Mouse (Mus musculus) 3T3-L1 (cell line): ENCODE measurements around the gene Hpf1.

Source experiments
- DNase-seq: peaks from one replicate; pipeline ENCODE4 v3.0.0-alpha.2; 2015; ENCODE audit warnings: low read depth, low spot score

The Hpf1 gene

DNA sequence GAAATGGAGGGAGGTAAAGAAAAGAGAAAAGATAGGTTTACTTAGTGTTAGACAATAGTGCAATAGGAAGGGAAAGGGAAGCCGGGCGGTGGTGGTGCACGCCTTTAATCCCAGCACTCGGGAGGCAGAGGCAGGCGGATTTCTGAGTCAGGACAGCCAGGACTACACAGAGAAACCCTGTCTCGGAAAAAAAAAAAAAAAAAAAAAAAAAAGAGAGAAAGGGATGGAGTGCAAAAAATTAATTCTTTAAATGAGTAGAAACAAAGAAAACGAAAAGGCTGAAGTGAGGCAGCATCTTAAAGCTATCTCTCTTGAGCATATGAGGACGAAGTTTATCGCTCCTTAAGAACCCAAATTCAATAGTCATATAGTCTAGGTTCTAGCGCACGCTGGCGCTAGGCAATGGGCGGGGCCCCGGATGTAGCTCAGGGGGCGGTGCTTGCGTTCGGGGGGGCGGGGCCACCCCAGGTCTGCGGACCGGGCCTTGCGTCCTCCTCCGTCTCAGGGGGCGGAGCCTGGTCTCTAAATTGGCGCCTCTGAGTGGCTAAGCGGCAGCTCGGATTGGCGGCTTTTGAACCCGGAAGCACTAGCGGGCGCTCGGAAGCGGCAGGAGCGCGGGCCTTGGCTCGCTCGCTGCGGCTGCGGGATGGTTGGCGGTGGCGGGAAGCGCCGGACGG, at the start of gene Hpf1:
Gene Hpf1 (plus strand): TSS at position 576 of the 677 bp plus-strand sequence.
- DNase-seq = peak; percentile 98

DNA sequence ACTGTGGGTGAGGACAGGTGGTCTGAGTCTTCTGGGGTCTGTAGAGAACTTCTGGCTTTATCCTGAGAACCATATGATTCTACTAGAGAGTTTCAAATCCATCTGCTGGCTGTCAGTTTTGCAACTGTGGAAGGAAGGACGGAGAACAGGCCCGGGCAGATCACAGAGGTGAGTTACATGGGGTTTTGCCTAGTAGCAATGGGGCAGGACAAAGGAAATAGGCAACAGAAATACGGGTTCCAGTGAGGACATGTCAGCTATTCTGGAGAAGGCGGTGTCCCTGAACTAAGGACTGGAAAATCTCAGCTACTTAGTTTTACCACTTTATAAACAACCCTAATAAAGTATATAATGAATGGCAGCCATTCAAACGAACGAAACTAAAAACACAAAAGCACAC, 47.8 kb upstream of the Hpf1 start:
- no peak for DNase-seq

DNA sequence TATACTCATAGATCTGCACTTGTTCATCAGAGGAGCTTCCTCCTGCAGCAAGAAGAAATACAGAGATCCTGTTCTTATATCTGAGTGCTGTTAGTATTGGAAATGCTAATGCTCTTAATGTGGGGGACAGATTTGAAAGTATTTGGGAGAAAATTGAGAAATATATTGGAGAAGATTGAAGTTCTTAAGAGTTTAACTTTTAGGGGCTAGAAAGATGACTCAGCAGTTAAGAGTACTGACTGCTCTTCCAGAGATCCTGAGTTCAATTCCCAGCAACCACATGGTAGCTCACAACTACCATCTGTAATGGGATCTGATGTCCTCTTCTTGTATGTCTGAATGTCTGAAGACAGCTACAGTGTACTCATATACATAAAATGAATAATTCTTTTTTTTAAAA, 32.7 kb upstream of the Hpf1 start:
- no peak for DNase-seq

DNA sequence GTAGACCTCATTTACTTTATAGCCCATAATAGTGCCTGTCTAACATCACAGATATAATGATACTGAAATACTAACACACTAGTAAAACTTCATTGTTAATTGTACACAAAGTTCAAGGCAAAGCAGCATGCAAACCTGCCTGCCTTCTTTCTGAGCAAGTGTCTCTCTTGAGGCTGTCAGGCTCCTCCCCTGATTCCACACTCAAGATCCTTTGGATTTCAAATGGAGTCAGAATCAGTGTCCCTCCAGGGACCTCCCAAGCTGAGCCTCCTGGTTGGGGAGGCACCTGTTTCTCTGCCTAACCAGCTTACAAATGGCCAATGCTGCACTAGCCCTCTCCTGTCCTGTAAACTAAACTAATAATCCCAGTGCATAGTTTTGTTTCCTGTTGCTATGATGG, 32.1 kb upstream of the Hpf1 start:
- DNase-seq = no peak

DNA sequence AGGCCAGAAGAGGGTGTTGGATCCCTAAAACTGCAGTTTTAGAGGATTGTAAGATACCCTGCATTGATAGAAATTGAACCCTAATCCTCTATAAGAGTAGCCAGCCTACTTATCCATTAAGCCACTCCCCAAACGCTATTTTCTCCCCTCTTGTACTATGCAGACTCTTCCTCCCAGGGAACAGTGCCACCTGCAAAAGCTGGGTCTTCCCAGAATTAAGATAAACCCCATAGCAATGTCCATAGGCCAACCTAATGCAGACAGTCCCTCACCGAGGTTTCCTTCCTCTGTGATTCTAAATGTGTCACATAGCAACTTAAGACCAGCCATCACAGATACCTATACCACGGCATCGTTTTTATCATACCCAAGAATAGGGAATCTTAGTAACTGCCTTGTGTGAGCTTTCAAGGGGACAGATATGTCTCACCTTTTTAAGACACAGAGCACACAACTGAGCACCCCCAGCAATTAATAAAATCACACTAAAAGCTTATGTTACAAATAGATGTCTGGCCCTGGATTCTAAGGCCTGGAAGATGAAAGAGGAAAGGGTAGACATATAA, 31.2 kb upstream of the Hpf1 start:
- DNase-seq = no peak

DNA sequence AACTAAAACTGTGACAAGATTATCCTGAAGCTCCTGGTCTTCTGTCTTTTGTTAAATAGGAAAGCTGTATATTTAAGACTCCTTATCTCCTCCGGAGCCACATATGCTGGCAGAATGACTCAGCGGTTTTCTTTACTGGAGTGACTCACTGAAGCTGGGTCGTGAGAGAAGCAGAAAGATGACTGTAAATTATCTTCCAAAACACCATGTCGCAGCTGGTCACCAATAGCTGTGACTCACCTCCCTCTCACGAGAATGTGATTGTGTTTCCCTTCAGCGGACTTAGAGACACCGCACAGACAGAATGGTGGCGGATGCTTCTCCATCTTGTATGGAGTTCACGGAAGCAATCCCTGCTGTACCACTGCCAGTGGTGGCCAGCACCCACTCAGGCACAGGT, 30.6 kb upstream of the Hpf1 start:
- peak; percentile 94 for DNase-seq

DNA sequence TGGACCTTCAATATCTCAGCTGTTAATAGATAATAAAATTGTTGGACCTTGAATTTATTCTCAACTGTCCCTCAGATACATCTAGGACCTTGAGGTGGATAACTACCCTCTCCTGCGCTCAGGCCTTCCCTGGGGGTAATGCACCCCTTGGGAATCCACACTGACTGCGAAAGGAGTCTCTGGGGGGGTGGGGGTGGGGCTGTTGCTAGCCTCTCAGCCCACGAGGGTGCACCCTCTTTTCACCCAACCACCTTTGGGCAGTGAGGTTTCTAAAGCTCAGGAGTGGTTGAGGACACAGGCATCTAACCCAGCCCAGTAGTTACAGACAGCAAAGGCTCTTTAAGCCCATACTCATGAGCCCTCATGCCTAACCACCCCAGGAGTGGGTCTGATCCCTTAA, 29.5 kb upstream of the Hpf1 start:
- no peak for DNase-seq

DNA sequence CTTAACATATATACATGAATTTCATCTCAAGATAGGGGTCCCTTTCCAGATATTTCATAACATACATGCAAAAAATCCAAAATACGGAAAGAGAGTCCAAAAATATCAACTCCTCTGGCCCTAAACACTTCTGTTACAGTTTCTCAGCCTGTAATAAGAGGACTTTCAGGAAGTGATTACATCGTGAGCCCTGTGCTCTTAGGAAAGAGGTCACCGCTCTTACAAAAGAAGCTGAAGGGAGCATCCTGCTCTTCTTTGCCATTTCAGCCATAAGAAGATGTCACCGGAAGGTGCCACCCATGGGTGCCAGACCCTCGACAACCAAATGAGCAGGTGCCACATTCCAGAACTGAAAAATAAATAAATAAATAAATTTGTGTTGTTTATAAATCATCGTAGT, 28.4 kb upstream of the Hpf1 start:
- DNase-seq = no peak

DNA sequence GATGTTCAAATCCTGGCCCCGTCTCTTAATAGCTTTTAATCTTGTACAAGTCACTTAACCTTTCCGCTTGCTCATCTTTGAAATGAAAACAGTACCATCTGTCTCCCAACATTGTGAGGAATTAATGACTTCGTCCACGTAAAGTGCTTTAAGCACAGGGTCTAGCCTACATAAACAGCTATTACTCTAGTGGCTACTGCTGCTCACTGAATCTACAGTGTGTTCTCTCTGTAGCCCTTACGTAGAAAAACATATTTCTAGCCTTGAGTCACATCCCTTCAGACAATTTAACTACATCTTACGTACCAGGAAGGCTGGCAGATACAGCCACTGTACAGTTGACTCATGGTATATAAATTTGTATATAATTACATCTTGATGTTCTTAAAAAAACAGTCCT, 25.3 kb upstream of the Hpf1 start:
- peak; percentile 74 for DNase-seq

DNA sequence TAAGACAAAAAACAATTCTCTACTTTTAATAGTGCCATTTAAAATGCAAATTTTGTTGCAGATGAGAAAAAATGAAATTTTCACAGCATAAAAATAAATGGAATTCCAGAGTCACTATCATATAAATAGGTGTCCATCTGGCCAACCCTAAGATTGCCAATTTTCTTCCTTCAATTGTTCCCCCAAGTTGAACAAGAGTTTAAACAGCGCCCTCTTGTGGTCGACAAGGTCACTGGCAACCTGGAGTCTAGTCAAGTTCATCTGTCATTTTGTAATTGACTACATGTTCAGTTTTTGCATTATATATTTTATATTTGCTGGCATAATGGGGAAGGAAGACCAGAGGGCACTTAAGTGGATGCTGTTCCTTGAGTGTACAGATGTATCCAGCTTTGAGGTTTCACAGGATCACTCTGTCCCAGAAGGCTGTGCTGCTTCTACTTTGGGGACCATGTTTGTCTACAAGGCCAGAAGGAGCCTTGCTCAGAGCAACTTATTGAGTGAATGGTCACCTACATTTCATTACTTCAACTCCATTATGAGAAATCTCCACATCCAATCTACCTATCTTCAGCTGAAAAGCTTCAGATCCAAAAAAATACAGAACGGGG, 24.6 kb upstream of the Hpf1 start:
- DNase-seq = peak; percentile 90

DNA sequence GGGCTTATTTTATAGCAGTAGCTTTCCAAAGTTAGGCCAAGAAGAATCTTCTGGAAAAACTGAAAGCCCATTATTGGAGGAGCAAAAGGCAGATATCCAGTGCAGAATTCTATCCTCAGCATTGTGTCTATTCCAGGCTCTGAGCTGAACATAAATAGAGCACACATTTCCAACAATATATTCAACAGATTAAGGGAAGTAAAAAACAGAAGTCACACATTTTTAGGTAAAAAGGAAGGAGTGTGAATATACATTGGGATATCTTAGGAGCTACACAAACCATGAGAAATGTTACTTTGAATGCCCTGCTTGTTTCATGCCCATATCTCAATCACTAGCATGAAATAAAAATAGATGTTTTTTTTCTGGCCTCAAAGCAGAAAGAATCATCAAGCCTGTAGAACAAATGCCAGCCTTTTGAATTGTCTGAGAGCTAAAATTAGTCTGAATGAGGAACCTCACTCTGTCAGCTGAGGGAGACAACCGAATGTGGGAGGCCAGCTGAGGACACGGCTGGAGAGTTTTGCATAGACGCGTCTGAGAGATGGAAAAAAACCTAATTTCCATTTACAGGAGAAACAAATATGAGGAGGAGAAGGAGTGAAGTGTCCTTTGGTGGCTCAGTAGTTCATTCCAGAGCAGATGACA, 22.6 kb upstream of the Hpf1 start:
- no peak for DNase-seq

DNA sequence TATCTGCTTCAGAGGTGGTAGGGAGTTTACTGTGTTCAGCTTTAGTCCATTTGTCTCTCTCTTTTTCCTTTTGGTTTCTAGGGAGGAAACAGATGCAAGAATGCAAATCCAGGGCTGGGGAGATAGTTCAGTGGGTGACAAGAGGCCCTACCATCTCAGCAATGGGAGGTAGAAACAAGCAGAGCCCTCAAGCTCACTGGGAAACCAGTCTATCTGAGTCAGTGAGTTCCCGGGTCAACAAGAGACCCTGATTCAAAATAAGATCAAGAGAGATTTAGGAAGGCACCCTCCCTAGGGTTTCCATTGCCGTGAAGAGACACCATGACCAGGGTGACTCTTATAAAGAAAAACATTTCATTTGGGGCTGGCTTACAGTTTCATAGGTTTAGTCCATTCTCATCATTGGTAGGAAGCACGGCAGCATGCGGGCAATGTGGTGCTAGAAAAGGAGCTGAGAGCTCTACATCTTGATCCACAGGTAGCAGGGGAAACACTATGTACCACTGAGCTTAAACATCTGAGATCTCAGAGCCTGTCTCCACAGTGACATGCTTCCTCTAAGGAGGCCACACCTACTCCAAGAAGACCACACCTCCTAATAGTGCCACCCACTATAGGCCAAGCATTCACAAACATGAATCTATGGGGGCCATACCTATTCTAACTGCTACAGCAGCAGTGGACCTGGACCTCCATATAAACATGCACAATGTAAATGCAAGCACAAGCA, 21.8 kb upstream of the Hpf1 start:
- no peak for DNase-seq

DNA sequence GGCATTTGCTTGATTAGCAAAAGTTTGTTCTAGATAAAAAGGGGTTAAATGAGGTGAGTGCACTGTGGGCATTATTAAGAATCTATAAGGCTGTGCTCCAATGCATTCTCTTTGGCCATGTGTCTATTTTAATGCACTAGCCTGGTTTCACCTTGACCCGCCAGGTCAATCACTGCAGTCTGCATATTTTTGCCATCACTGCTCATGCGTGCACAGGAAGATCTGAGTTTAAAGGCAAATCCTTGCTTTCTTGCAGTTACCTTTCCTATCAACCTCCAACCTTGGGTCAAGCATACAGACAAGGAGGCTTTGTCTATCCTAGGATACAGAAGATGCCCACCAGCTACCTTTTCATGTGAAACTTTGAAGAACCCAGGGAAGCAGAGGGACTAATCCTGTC, 20.5 kb upstream of the Hpf1 start:
- DNase-seq = no peak

DNA sequence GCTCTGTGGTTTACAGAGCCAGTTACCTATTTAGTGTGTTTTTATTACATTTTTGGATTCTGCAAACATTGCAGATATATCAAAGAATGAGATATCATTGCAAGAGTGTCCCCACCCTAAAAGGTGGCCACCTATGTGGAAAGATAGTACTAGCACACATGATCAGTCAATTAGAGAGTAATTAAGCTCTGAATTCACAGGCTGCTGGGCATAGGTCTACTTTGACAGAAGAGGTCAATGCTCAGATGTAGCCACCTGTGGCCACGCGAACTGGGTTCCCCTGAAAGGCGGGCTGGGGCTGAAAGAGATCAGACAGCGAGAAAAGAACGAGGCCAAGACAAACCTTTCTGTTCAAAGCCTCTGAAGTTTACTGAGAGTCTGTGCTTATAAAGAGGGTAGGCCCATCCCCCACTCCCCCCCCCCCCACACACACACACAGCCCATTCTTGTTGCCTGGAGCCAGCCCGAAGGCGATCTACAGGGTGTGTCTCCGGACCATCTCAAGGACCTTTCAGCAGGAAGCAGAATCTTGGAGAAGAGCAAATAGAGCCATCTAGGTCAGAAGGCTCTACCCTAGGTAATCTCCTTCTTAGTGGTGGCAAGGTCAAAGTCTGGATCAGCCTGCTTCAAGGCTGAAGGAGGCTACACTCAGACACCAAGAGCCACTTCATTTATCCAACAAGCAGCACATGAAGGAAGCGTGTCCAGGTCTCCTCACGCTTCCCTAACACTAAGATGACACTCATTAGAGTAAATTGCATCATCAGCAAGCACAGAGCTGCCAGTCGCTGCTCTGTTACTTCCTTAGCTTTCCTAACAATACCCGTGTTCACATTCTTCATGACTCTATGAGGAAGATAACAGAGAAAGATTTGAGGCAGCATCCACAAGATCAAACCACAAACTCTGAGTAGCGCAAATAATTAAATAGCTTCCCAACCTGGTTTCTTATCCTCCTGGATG, 19.7 kb upstream of the Hpf1 start:
- no peak for DNase-seq

DNA sequence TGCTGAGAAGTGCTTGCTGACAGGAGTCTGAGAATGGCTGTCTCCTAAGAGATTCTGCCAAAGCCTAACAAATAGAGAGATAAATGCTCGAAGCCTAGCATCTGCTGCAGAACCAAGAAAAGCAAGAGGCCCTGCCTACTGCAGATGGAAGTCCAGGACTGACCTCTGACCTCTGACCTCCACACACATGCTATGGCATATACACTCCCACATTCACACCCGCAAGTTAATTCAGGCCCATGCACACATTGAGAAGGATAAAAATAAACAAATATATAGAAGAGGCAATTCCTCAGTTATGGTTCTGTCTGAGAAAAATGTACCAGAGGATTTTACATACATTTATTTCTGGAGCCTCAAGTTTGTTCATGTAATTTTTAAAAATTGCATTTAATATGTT, 11.6 kb upstream of the Hpf1 start:
- no peak for DNase-seq

DNA sequence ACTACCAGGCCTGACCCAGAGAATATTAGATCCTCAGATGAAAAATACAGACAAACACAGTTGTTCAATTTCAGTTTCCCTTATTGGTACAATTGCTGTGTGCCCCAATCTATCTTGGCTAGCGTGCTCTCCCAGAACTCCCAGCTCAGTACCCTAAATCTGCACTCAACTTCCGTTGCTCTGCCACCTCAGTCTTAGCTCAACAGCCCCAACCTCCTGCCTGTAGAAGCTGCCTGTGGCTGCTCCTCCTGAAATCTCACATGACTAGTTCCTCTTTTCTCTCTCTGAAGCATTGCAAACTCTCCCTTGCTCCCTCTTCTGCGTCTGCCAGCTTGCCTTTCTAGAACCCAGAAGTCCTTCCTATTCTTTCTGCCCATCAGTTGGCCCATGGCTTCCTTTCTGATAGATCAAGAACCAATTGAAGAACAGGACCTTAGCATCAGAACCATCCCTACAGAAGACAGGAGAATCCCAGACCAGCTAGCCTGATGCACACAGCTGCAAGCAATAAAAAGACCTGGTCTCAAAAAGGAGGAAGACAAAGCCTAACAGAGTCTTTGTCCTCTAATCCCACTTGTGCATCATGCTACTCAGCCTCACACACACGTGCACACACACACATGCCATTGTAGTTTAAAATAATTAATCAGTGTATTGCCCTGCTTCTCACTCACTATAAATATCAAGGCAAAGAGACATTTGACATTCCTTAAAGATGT, 6.6 kb upstream of the Hpf1 start:
- no peak for DNase-seq

DNA sequence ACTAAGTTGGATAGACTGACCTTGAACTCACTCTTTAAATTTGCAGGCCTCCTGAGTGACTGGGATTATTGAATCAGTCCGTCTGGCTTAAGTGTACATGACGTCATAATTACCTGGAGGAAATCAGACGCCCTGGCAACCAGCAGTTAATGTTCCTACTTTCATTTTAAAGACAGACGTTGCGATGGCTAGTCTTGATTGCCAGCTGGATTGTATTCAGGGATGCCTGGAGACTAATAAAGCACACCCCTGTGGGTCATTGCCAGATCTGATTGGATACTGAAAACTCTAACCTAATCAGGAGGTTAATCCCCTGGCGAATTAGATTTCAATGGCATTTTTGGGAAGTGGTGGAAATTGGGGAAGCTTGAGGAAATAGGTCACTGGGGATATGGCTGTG, 3.5 kb upstream of the Hpf1 start:
- no peak for DNase-seq

DNA sequence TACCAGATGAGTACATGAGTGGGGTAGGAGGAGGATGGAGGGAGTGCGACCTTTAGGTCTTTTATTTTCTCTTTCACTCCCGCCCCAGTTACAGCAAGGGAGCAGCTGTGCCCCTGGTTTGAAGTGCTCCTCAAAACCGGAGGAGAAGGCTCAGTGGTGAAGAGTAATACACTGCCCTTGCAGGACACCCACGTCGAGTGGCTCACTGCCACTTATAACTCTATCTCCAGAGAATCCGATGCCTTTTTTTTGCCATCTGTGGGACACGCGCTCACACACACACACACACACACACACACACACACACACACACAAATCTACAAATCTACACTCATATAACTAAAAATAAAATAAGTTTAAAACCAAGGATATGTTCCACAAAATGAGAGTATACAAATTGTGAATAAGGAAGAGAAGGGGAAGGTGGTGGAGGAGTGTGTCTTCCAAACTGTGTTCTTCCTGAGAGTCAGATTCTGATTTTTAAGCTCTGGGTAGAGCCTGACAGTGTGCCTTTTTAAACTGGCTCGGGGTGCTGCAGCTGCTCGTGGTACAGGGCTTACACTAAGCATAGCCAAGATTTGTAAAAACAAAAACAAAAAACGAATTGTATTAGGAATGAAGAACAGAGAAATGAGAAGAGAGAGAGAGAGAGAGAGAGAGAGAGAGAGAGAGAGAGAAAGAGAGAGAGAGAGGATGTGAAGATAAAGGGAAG, 931 bp upstream of the Hpf1 start:
- DNase-seq = no peak

DNA sequence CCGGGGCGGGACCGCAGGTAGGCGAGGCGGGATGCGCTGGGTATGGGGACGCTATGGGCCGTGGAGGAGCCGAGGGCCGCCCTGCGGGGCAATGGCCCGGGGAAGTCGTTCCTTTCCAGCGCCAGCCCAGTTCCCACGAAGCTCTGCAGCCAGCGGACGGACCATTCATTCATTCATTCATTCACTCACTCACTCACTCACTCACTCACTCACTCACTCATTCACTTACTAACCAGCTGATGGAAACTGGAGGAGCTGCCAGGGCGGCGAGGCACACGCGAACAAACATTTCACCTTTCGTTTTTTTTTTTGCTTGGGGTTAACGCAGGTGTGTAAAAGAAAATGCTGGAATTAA, 279 bp downstream of the Hpf1 start:
- DNase-seq = no peak

DNA sequence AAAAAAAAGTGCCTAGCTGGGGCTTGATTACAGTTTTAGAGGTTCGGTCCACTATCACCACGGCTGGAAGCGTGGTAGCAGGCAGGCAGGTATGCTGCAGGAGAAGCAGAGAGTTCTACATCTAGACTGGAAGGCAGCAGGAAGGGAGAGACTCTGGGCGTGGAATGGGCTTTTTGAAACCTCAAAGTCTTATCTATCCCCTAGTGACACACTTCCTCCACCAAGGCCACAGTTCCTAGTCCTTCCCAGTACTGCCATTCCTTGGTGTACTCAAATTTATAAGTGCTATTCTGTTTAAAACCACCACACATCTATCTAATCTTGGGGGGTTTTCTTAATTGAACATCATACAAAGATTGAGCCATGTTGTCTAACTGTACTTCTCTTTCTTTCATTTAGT, 1.5 kb downstream of the Hpf1 start:
- no peak for DNase-seq
